ENCODE assay signal across 8 mouse cellular contexts in genomic region chr1:191313158-191313557, GRCm38 (mm10). TPM values are rescaled to one million over a fixed set of nuclear protein-coding genes. Genes with fewer than 3 reads are reported as not detected.
A peak's percentile ranks its signal among the peaks of the same experiment; 100 is the strongest.
DNase-seq lines count a peak whose midpoint lies in the region; ATAC-seq and TF ChIP-seq lines count a peak whose summit lies in the region.

No protein-coding gene starts in this region.

- no peak for DNase-seq in lung, embryonic 14.5 days
- DNase-seq in lung, postnatal 25 days (ENCODE audit: low spot score) = no peak
- no peak for DNase-seq in forebrain, embryonic 11.5 days (ENCODE audit: low spot score)
- no peak for DNase-seq in ovary, adult 18-20 months (ENCODE audit: low spot score)
- no peak for DNase-seq in gastrocnemius, postnatal 14 days

- ATAC-seq in lung, embryonic 14.5 days (ENCODE audit: insufficient read depth) = no peak
- ATAC-seq in forebrain, embryonic 11.5 days (replicated peaks; ENCODE audit: low FRiP score) = no peak
- ATAC-seq in limb, embryonic 12.5 days (ENCODE audit: insufficient number of reproducible peaks, insufficient read depth, low FRiP score, low TSS enrichment, low read depth) = no peak
- ATAC-seq in neural tube, embryonic 14.5 days (ENCODE audit: low read depth) = no peak
- no peak for ATAC-seq in cerebellum, adult (ENCODE audit: insufficient number of reproducible peaks, low FRiP score, low TSS enrichment)

- H3K4me2 ChIP-seq in lung, embryonic 14.5 days = peak overlapping the region; percentile 58
- H3K4me2 ChIP-seq in forebrain, embryonic 11.5 days (ENCODE audit: low read depth, low read length, severe bottlenecking) = no peak overlapping the region; the same call in 1 of the 2 replicates
- H3K4me2 ChIP-seq in limb, embryonic 12.5 days = peak overlapping the region; percentile 58
- H3K4me2 ChIP-seq in neural tube, embryonic 14.5 days (ENCODE audit: low read depth, low read length) = peak overlapping the region; percentile 35; the same call in 1 of the 2 replicates

- H3K9ac ChIP-seq in lung, embryonic 14.5 days = peak overlapping the region; percentile 53
- no peak overlapping the region; the same call in 1 of the 2 replicates for H3K9ac ChIP-seq in forebrain, embryonic 11.5 days (ENCODE audit: low read length)
- H3K9ac ChIP-seq in limb, embryonic 12.5 days (replicated peaks) = peak overlapping the region; percentile 69; the same call in 1 of the 2 replicates
- no peak overlapping the region for H3K9ac ChIP-seq in neural tube, embryonic 14.5 days (replicated peaks; ENCODE audit: low read depth, low read length)

- TF ChIP-seq CTCF in lung, embryonic 14.5 days (IDR thresholded peaks at IDR 0.05; ENCODE audit: low read depth) = no peak

- 0 out of 2 replicates have a peak, but pooled peaks cover 3% of the 10 kb centered on the region for H3K4me1 ChIP-seq in lung, embryonic 14.5 days (ENCODE audit: insufficient read depth)
- H3K4me1 ChIP-seq in forebrain, embryonic 11.5 days (replicated peaks; ENCODE audit: control insufficient read depth, insufficient read depth, low read length) = peaks cover 2% of the 10 kb centered on the region; the same call in 1 of the 2 replicates
- H3K4me1 ChIP-seq in limb, embryonic 12.5 days (replicated peaks) = peaks cover 8% of the 10 kb centered on the region; the same call in 1 of the 2 replicates
- 0 out of 2 replicates have a peak, but pooled peaks cover 4% of the 10 kb centered on the region for H3K4me1 ChIP-seq in neural tube, embryonic 14.5 days (ENCODE audit: control insufficient read depth, insufficient read depth, low read length)

- no peak overlapping the region for H3K27ac ChIP-seq in lung, embryonic 14.5 days (ENCODE audit: low read depth)
- H3K27ac ChIP-seq in forebrain, embryonic 11.5 days (ENCODE audit: low read depth, low read length) = no peak overlapping the region
- no peak overlapping the region for H3K27ac ChIP-seq in limb, embryonic 12.5 days
- H3K27ac ChIP-seq in neural tube, embryonic 14.5 days (ENCODE audit: low read depth, low read length) = no peak overlapping the region

- H3K27me3 ChIP-seq in lung, embryonic 14.5 days (ENCODE audit: insufficient read depth, low read length) = no peaks in the 10 kb centered on the region
- H3K27me3 ChIP-seq in forebrain, embryonic 11.5 days (ENCODE audit: control insufficient read depth, insufficient read depth, low read length) = no peaks in the 10 kb centered on the region
- no peaks in the 10 kb centered on the region for H3K27me3 ChIP-seq in limb, embryonic 12.5 days
- H3K27me3 ChIP-seq in neural tube, embryonic 14.5 days (ENCODE audit: control insufficient read depth, insufficient read depth, low read length) = no peaks in the 10 kb centered on the region

- WGBS in lung, embryonic 14.5 days = 58% methylated on average over 6 of the region's 6 CpGs
- 75% methylated on average over 6 of the region's 6 CpGs for WGBS in forebrain, embryonic 11.5 days
- 77% methylated on average over 6 of the region's 6 CpGs for WGBS in limb, embryonic 12.5 days
- WGBS in neural tube, embryonic 14.5 days = 78% methylated on average over 6 of the region's 6 CpGs

- H3K36me3 ChIP-seq in lung, embryonic 14.5 days (ENCODE audit: insufficient read depth) = 0 out of 2 replicates have a peak, but pooled peaks cover 5% of the 10 kb centered on the region
- H3K36me3 ChIP-seq in forebrain, embryonic 11.5 days (ENCODE audit: control insufficient read depth, insufficient read depth, low read length) = no peaks in the 10 kb centered on the region
- peaks cover 6% of the 10 kb centered on the region for H3K36me3 ChIP-seq in limb, embryonic 12.5 days
- H3K36me3 ChIP-seq in neural tube, embryonic 14.5 days (ENCODE audit: control insufficient read depth, insufficient read depth, low read length) = no peaks in the 10 kb centered on the region

- intact Hi-C loops in gastrocnemius, postnatal 14 days (cut with DNase I; ENCODE audit: low total_unique reads) = loop anchor here (10.0 kb wide), 1 partner anchor 252 kb away; no protein-coding TSS in a partner anchor

- no peaks in the 10 kb centered on the region for H3K9me3 ChIP-seq in lung, embryonic 14.5 days (ENCODE audit: low read depth, low read length)
- no peaks in the 10 kb centered on the region for H3K9me3 ChIP-seq in forebrain, embryonic 11.5 days (ENCODE audit: control insufficient read depth, low read length)
- H3K9me3 ChIP-seq in limb, embryonic 12.5 days = no peaks in the 10 kb centered on the region
- H3K9me3 ChIP-seq in neural tube, embryonic 14.5 days (ENCODE audit: control insufficient read depth, low read length) = no peaks in the 10 kb centered on the region

- H3K4me3 ChIP-seq in lung, embryonic 14.5 days (ENCODE audit: low read depth, low read length) = peak overlapping the region; percentile 46
- H3K4me3 ChIP-seq in forebrain, embryonic 11.5 days (ENCODE audit: low read depth, low read length) = peak overlapping the region; percentile 47
- H3K4me3 ChIP-seq in limb, embryonic 12.5 days (replicated peaks) = peak overlapping the region; percentile 56
- 0 out of 2 replicates have a peak overlapping the region, but pooled peaks have one; percentile 36 for H3K4me3 ChIP-seq in neural tube, embryonic 14.5 days (ENCODE audit: low read depth, low read length)

RNA-seq across cellular contexts. Expression of gene Nenf, which starts 4.8 kb away (rescaled TPM):
- 116 and 117 TPM in 2 replicates for polyA plus RNA-seq in lung, embryonic 14.5 days (2014; fragmentation: Nextera tagmentation; extraction: Ambion mirVana)
- 57.6 and 57.8 TPM in 2 replicates for polyA plus RNA-seq in forebrain, embryonic 11.5 days (2014; fragmentation: Nextera tagmentation; extraction: Ambion mirVana)
- 73.0 and 77.6 TPM in 2 replicates for polyA plus RNA-seq in limb, embryonic 12.5 days (2016; fragmentation: Nextera tagmentation; extraction: Ambion mirVana)
- 136 and 167 TPM in 2 replicates for polyA plus RNA-seq in neural tube, embryonic 14.5 days (2014; fragmentation: Nextera tagmentation; extraction: Ambion mirVana)
- 10 to 100 TPM; 61.0 to 67.6 TPM for total RNA-seq in gastrocnemius, postnatal 14 days (2021)

RNA-seq across cellular contexts. Expression of gene Tmem206, which starts 12.6 kb away (rescaled TPM):
- polyA plus RNA-seq in lung, embryonic 14.5 days (2014; fragmentation: Nextera tagmentation; extraction: Ambion mirVana) = 22.7 TPM in 2 replicates
- polyA plus RNA-seq in forebrain, embryonic 11.5 days (2014; fragmentation: Nextera tagmentation; extraction: Ambion mirVana) = 34.2 and 35.5 TPM in 2 replicates
- 22.8 and 23.8 TPM in 2 replicates for polyA plus RNA-seq in limb, embryonic 12.5 days (2016; fragmentation: Nextera tagmentation; extraction: Ambion mirVana)
- 36.5 and 37.9 TPM in 2 replicates for polyA plus RNA-seq in neural tube, embryonic 14.5 days (2014; fragmentation: Nextera tagmentation; extraction: Ambion mirVana)
- total RNA-seq in gastrocnemius, postnatal 14 days (2021) = 1 to 10 TPM; 1.8 to 2.3 TPM

Comparison
In these comparisons a context has a peak if more than half of its experiments do, and no peak if none do; other contexts are left out.
1. H3K9ac ChIP-seq: peak in lung, embryonic 14.5 days (single experiment) and limb, embryonic 12.5 days (single experiment); none in forebrain, embryonic 11.5 days (single experiment) and neural tube, embryonic 14.5 days (single experiment).
2. Peak in every context shown above with its lines, with median percentiles within 50 percentile points of each other: H3K4me3 ChIP-seq.